Mouse (Mus musculus): ENCODE measurements around the gene Cab39l.

GRCm38 (mm10) chr14:59537829-59538432 lies 97.2 kb downstream of the Cab39l start:
- TF ChIP-seq CTCF (IDR thresholded peaks at IDR 0.05) (no peak), EP300 (IDR thresholded peaks at IDR 0.05; ENCODE audit: insufficient read depth, low read depth, low read length) (no peak)

All from heart, adult 2 months (tissue).